Mouse (Mus musculus): ENCODE data around the gene Zfp830.

- no peak for TF ChIP-seq GATA1 (IDR thresholded peaks at IDR 0.05; ENCODE audit: borderline replicate concordance, low read length)
- no peak for TF ChIP-seq FLI1 (IDR thresholded peaks at IDR 0.05; ENCODE audit: low read length)
Observed at GRCm38 (mm10) chr11:82806656-82807055, 42.5 kb downstream of the Zfp830 start.
